Mouse (Mus musculus): ENCODE data around the gene Ppfibp1. TPM values are rescaled to one million over a fixed set of nuclear protein-coding genes. Genes with fewer than 3 reads are reported as not detected.

Gene Ppfibp1
- polyA plus RNA-seq, 1 experiment from 2014 or later = 30.5 TPM

DNA sequence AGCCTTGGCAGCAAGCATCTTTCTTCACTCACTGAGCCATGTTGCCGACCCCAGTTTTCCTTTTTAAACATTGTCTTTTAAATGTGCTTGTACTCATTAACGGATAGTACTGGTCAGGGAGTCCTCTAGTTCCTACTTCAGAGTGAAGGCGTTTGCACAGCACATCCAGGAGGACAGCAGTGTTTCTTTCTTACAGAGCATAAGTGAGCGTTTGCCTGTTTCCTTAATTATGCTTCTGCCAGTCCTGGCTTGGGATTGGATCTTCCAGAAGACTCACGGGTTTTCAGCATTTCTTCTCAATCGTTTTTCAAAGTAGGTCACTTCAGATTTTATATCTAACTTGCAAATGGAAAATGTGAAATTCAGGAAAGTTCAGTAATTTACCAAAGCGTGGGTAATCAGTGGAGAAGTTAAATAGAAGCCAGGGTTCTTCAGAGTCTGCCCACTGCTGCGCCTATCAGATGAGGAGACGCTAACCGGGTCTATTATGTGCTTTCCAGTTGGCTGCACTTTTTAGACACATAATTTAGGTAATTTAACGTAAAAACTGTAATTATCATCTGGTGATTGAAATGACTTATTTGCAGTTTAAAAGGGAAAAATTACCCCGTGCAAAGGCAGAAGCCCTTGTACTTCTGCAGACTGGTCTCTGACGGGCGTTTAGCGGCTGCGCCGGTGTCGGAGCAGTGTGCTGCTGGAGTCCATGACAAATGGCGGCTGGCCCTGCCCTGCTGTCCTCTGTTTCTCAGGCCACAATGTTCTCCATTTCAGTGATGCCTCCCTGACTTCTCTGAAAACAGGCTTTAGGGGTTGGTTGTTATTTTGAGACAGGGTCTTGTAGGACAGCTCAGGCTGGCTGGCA is 165.7 kb downstream of the Ppfibp1 start:
- WGBS = 90% methylated on average over 19 of the region's 19 CpGs
- ATAC-seq (ENCODE audit: insufficient read depth, low FRiP score, low TSS enrichment) = no peak
- H3K4me1 ChIP-seq (ENCODE audit: control insufficient read depth, insufficient read depth, low read length) = no peaks in the 10 kb centered on the region
- H3K27me3 ChIP-seq (ENCODE audit: control insufficient read depth, insufficient read depth, low read length) = no peaks in the 10 kb centered on the region
- H3K27ac ChIP-seq (ENCODE audit: low read depth, low read length) = no peak overlapping the region
- H3K4me2 ChIP-seq (ENCODE audit: low read depth) = no peak overlapping the region
- no peaks in the 10 kb centered on the region for H3K9me3 ChIP-seq (ENCODE audit: control insufficient read depth, low read length)
- no peak overlapping the region for H3K9ac ChIP-seq (ENCODE audit: low read length)
- H3K36me3 ChIP-seq (ENCODE audit: control insufficient read depth, insufficient read depth, low read length) = peaks cover 6% of the 10 kb centered on the region
- no peak for DNase-seq (ENCODE audit: low spot score)
- no peak overlapping the region for H3K4me3 ChIP-seq (ENCODE audit: low read depth, low read length)

DNA sequence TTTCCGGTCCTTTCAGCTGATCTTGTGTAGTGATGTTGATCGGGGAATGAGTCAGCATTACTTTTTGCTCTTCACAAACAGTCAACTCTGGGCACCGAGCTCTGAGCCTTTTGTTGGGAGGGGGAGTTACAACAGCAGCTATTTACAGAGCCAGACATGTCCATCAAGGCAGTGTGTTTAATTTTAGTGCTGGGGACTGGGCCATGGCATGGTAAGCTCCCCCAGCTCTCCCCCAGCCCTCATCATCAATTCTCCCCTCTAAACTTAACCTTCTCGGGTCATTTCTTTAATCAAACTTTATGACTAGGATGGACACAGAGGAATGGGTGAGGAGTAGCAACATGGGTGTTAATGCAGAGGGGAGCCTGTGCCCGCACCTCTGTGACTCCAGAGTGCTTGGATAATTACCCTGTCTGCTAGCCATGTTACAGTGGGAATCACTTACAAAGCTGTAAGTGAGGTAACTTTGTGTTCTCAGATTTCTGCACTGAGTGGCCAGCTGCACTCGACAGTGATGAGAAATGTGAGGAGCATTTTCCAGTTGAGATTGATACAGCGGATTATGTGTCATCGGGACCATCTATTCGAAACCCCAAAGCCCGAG is 167.2 kb downstream of the Ppfibp1 start:
- H3K4me3 ChIP-seq (ENCODE audit: low read depth, low read length) = no peak overlapping the region
- H3K9me3 ChIP-seq (ENCODE audit: control insufficient read depth, low read length) = no peaks in the 10 kb centered on the region
- ATAC-seq (ENCODE audit: insufficient read depth, low FRiP score, low TSS enrichment) (no peak), DNase-seq (ENCODE audit: low spot score) (no peak)
- H3K4me1 ChIP-seq (ENCODE audit: control insufficient read depth, insufficient read depth, low read length) = no peaks in the 10 kb centered on the region
- H3K4me2 ChIP-seq (ENCODE audit: low read depth) = no peak overlapping the region
- H3K27ac ChIP-seq (ENCODE audit: low read depth, low read length) = no peak overlapping the region
- no peaks in the 10 kb centered on the region; the same call in 1 of the 2 replicates for H3K36me3 ChIP-seq (ENCODE audit: control insufficient read depth, insufficient read depth, low read length)
- no peak overlapping the region for H3K9ac ChIP-seq (ENCODE audit: low read length)
- H3K27me3 ChIP-seq (ENCODE audit: control insufficient read depth, insufficient read depth, low read length) = no peaks in the 10 kb centered on the region
- WGBS = 90% methylated on average over 10 of the region's 10 CpGs

DNA sequence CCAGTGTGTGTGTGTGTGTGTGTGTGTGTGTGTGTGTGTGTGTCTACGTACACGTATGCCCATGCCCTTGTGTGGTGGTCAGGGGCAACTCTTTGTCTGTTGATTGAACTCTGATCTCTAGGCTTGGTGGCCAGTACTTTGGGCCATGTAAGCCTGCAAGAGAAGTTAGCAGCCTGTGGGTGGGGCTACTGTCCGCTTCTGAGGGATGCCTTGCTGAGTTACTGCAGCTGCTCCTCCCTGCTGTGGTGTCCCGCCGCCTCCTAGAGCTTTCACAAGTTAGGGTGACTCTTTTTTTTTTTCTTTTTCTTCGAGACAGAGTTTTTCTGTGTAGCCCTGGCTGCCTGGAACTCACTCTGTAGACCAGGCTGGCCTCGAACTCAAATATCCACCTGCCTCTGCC is 171.0 kb downstream of the Ppfibp1 start:
- no peak for DNase-seq (ENCODE audit: low spot score)
- no peak overlapping the region for H3K4me3 ChIP-seq (ENCODE audit: low read depth, low read length)
- no peak for ATAC-seq (ENCODE audit: insufficient read depth, low FRiP score, low TSS enrichment)
- no peaks in the 10 kb centered on the region for H3K4me1 ChIP-seq (ENCODE audit: control insufficient read depth, insufficient read depth, low read length)
- H3K4me2 ChIP-seq (ENCODE audit: low read depth) = no peak overlapping the region
- H3K27ac ChIP-seq (ENCODE audit: low read depth, low read length) = no peak overlapping the region
- H3K36me3 ChIP-seq (ENCODE audit: control insufficient read depth, insufficient read depth, low read length) = peaks cover 2% of the 10 kb centered on the region
- H3K9me3 ChIP-seq (ENCODE audit: control insufficient read depth, low read length) = no peaks in the 10 kb centered on the region
- WGBS = 69% methylated on average over 7 of the region's 7 CpGs
- no peaks in the 10 kb centered on the region for H3K27me3 ChIP-seq (ENCODE audit: control insufficient read depth, insufficient read depth, low read length)
- no peak overlapping the region for H3K9ac ChIP-seq (ENCODE audit: low read length)

DNA sequence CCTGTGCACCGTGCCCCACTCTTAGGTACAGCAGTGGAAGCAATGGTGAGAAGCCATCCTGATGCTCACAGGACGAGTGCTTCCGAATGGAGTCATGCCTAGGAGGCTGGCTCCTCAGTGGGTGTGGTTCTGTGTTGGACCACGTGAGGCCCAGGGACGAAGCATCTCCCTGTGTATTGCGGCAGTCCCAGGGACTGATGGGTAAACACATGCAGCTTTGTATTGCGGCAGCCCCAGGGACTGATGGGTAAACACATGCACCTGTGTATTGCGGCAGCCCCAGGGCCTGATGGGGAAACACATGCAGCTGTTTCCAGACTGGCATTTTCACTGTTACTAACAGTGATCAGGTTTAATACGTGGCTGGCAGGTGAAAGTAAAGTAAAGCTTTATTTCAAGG is 173.3 kb downstream of the Ppfibp1 start:
- Histone ChIP-seq H3K9me3 (ENCODE audit: control insufficient read depth, low read length) (no peaks in the 10 kb centered on the region), H3K4me1 (ENCODE audit: control insufficient read depth, insufficient read depth, low read length) (no peaks in the 10 kb centered on the region), H3K4me2 (ENCODE audit: low read depth) (no peak overlapping the region), H3K4me3 (ENCODE audit: low read depth, low read length) (no peak overlapping the region), H3K36me3 (ENCODE audit: control insufficient read depth, insufficient read depth, low read length) (peaks cover 2% of the 10 kb centered on the region), H3K9ac (ENCODE audit: low read length) (no peak overlapping the region), H3K27me3 (ENCODE audit: control insufficient read depth, insufficient read depth, low read length) (no peaks in the 10 kb centered on the region), H3K27ac (ENCODE audit: low read depth, low read length) (no peak overlapping the region)
- 93% methylated on average over 9 of the region's 9 CpGs for WGBS
- no peak for DNase-seq (ENCODE audit: low spot score)
- no peak for ATAC-seq (ENCODE audit: insufficient read depth, low FRiP score, low TSS enrichment)

DNA sequence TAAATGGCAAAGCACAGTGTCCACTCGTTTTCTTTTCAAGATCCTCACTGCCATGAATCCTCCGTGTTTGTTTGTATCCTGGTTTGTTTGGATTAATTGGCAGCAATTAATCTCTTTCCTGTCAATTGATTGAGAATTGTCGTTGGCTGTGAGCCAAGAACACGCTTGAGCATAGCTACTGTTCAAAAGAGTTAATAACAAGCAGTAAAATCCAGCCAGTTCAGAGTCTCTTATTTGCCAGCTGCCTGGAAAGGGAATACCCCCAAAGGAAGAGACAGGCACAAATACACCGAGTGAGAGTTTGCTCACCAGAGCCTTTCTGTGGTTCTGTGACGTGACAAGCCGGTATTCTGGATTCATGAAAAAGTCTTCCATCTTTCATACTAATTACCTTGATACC is 173.7 kb downstream of the Ppfibp1 start:
- Histone ChIP-seq H3K4me3 (ENCODE audit: low read depth, low read length) (no peak overlapping the region), H3K36me3 (ENCODE audit: control insufficient read depth, insufficient read depth, low read length) (peaks cover 2% of the 10 kb centered on the region), H3K27ac (ENCODE audit: low read depth, low read length) (no peak overlapping the region), H3K27me3 (ENCODE audit: control insufficient read depth, insufficient read depth, low read length) (no peaks in the 10 kb centered on the region), H3K9me3 (ENCODE audit: control insufficient read depth, low read length) (no peaks in the 10 kb centered on the region), H3K4me2 (ENCODE audit: low read depth) (no peak overlapping the region), H3K9ac (ENCODE audit: low read length) (no peak overlapping the region), H3K4me1 (ENCODE audit: control insufficient read depth, insufficient read depth, low read length) (no peaks in the 10 kb centered on the region)
- 80% methylated on average over 7 of the region's 7 CpGs for WGBS
- DNase-seq (ENCODE audit: low spot score) (no peak), ATAC-seq (ENCODE audit: insufficient read depth, low FRiP score, low TSS enrichment) (no peak)

DNA sequence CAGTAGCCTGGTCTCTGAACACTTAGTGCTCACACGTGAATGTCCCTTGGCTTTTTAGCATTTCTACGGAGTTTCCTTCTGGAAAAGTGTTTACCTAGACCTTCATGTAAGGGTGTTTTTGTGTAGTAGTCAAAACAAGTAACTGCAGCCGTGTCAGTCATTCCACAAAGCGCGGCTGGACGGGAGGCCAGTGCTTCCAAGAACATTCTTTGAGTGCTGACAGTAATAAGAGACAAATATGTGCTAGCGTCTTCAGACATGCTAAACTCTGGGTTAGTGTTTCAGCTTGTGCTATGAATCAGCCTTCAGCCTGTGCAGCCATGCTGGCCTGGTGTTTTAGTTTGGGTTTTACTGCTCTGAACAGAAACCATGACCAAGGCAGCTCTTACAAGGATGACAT is 174.4 kb downstream of the Ppfibp1 start:
- H3K9ac ChIP-seq (ENCODE audit: low read length) = no peak overlapping the region
- H3K9me3 ChIP-seq (ENCODE audit: control insufficient read depth, low read length) = no peaks in the 10 kb centered on the region
- H3K4me2 ChIP-seq (ENCODE audit: low read depth) = no peak overlapping the region
- WGBS = 91% methylated on average over 7 of the region's 7 CpGs
- no peak overlapping the region for H3K4me3 ChIP-seq (ENCODE audit: low read depth, low read length)
- no peaks in the 10 kb centered on the region for H3K4me1 ChIP-seq (ENCODE audit: control insufficient read depth, insufficient read depth, low read length)
- DNase-seq (ENCODE audit: low spot score) = no peak
- no peak overlapping the region for H3K27ac ChIP-seq (ENCODE audit: low read depth, low read length)
- peaks cover 2% of the 10 kb centered on the region for H3K36me3 ChIP-seq (ENCODE audit: control insufficient read depth, insufficient read depth, low read length)
- ATAC-seq (ENCODE audit: insufficient read depth, low FRiP score, low TSS enrichment) = no peak
- H3K27me3 ChIP-seq (ENCODE audit: control insufficient read depth, insufficient read depth, low read length) = no peaks in the 10 kb centered on the region

DNA sequence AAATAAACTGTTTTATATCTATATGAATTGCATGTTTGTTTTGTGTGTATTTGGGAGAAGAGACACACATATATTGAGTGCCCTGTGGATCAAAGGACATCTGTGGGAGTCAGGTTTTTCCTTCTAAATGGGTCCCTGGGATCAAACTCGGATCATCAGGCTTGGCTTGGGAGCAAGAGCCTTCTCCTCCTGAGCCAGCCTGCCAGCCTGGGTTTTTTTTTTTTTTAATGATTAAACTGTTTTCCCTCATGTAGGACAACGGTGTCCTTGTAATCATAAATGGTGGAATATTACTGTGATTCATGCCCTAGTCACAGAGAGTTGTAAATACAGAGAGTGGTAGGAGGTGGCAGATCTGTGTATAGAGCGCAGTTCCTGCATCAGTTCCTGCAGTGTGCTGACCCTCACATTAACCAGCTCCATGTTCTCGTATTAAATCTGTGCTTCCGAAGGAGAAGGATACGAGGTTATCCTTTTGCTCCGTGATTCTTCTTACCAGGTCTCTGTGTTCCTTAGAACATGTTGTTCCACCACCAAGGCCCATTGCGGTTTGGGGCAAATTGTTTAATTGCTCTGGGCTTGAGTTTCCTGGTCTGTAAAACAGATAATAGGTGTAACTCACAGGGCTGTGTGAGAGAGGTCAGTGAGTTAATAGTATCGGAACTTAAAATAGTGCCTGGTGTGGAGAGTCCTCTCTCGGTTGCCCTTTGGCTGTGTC is 176.1 kb downstream of the Ppfibp1 start:
- DNase-seq (ENCODE audit: low spot score) (no peak), ATAC-seq (ENCODE audit: insufficient read depth, low FRiP score, low TSS enrichment) (no peak)
- H3K27ac ChIP-seq (ENCODE audit: low read depth, low read length) = no peak overlapping the region
- no peak overlapping the region for H3K4me2 ChIP-seq (ENCODE audit: low read depth)
- H3K9me3 ChIP-seq (ENCODE audit: control insufficient read depth, low read length) = no peaks in the 10 kb centered on the region
- H3K4me3 ChIP-seq (ENCODE audit: low read depth, low read length) = no peak overlapping the region
- H3K36me3 ChIP-seq (ENCODE audit: control insufficient read depth, insufficient read depth, low read length) = peaks cover 2% of the 10 kb centered on the region
- no peaks in the 10 kb centered on the region for H3K27me3 ChIP-seq (ENCODE audit: control insufficient read depth, insufficient read depth, low read length)
- 70% methylated on average over 10 of the region's 10 CpGs for WGBS
- no peaks in the 10 kb centered on the region for H3K4me1 ChIP-seq (ENCODE audit: control insufficient read depth, insufficient read depth, low read length)
- no peak overlapping the region for H3K9ac ChIP-seq (ENCODE audit: low read length)

DNA sequence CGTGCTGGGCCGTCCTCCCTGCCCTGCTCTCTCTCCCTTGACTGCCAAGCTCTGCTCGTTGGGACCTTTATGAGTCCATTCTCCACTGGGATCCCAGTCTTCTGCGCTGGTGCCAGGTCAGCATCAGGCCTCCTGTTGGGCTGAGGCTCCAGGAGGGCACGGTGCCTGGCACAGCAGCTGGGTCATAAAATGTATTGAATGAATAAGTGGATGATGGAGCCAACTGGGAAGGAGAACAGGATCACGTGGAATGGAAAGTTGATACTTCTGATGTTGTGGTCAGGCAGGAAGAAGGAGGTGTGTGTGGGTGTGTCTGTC is 176.6 kb downstream of the Ppfibp1 start:
- no peaks in the 10 kb centered on the region for H3K9me3 ChIP-seq (ENCODE audit: control insufficient read depth, low read length)
- no peak overlapping the region for H3K9ac ChIP-seq (ENCODE audit: low read length)
- H3K4me2 ChIP-seq (ENCODE audit: low read depth) = no peak overlapping the region
- no peaks in the 10 kb centered on the region for H3K4me1 ChIP-seq (ENCODE audit: control insufficient read depth, insufficient read depth, low read length)
- no peak for ATAC-seq (ENCODE audit: insufficient read depth, low FRiP score, low TSS enrichment)
- 62% methylated on average over 6 of the region's 6 CpGs for WGBS
- DNase-seq (ENCODE audit: low spot score) = no peak
- no peak overlapping the region for H3K4me3 ChIP-seq (ENCODE audit: low read depth, low read length)
- H3K27ac ChIP-seq (ENCODE audit: low read depth, low read length) = no peak overlapping the region
- H3K27me3 ChIP-seq (ENCODE audit: control insufficient read depth, insufficient read depth, low read length) = no peaks in the 10 kb centered on the region
- H3K36me3 ChIP-seq (ENCODE audit: control insufficient read depth, insufficient read depth, low read length) = peaks cover 2% of the 10 kb centered on the region

Data from neural tube, embryonic 11.5 days (tissue).